Mouse (Mus musculus) pancreas, adult 10 weeks (tissue): Measurements from ENCODE around the gene Rbmy. TPM values are rescaled to one million over a fixed set of nuclear protein-coding genes. Genes with fewer than 3 reads are reported as not detected.

ENCODE experiments used
- polyA plus RNA-seq: library from polyadenylated mRNA; stranded (reverse); fragments of 350-450 nt; fragmentation: Illumina TruSeq; extraction: RNeasy Lipid Tissue Mini Kit (QIAGEN cat#74804); gene quantifications from one replicate; pipeline ENCODE4 v1.2.3, GENCODE M21; 2015; ENCODE audit warnings: low read depth, low replicate concordance; ENCODE audit not compliant: insufficient read depth

Rbmy gene
- polyA plus RNA-seq: not detected

DNA sequence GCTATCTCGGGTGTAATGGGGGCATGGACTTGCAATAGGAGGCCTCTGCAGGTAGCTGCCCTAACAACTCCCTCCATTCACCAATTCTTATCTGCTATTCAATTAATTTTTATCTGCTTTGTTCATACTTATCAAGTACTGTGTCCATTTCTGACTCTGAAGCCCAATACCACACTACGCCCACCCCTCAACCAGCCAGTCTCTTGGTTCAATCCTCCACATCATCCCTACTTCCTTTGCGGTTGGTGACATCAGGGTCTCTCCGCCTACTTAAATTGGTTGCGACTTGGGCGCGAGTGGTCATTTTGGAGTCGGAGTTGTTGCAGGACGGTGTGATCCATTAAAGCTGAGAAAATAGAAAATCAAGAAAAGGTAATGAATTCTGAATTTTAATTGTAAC is at the start of gene Rbmy, which contains the start of gene Gm10256:
Gene Rbmy, plus strand, starts transcription at position 301 of the 400 bp plus-strand sequence.
Gene Gm10256, plus strand, starts transcription at position 320 of the 400 bp plus-strand sequence.

GRCm38 (mm10) chrY:2796105-2796504 is 34.4 kb upstream of the Rbmy start, which contains the start of gene Gm4064:
Gene Gm4064 (minus strand): TSS chrY:2796205.

Other genes with a start within 250 kb of the Rbmy start
- gene H2al2c, start 231.6 kb upstream of the Rbmy start, polyA plus RNA-seq: not detected
- not detected for gene Sry, start 167.0 kb upstream of the Rbmy start, polyA plus RNA-seq
- not detected for gene H2al2b, start 110.0 kb upstream of the Rbmy start, polyA plus RNA-seq
- not detected for gene Gm4064, start 34.5 kb upstream of the Rbmy start, polyA plus RNA-seq
- not detected for gene Gm10256, start within 50 bp of the Rbmy start, polyA plus RNA-seq
- gene Gm10352, start 70.3 kb downstream of the Rbmy start, polyA plus RNA-seq: not detected
- gene Gm29289, start 101.9 kb downstream of the Rbmy start, polyA plus RNA-seq: not detected